Mouse (Mus musculus) liver, embryonic 14.5 days (tissue): ENCODE measurements around the gene Atp8a1. TPM values are rescaled to one million over a fixed set of nuclear protein-coding genes. Genes with fewer than 3 reads are reported as not detected.

Source experiments
- ATAC-seq: fragments of 200-750 bp; cut with Nextera tagmentation; 2 replicates; pipeline ENCODE4 v1.8.0; 2017; ENCODE audit warnings: moderate number of reproducible peaks, mild to moderate bottlenecking, moderate library complexity; ENCODE audit not compliant: insufficient read depth
- DNase-seq, 3 experiments: peaks; one replicate each; pipeline ENCODE4 v3.0.0-alpha.2; 2012 to 2013; ENCODE audit warnings: low read depth in 3 of 3, low spot score in 3 of 3
- H3K27ac ChIP-seq: fragments of 300-500 bp; sonication (generic); 2 replicates; pipeline ENCODE4 v1.5.1; 2014; ENCODE audit warnings: moderate library complexity, mild to moderate bottlenecking, control low read depth, inconsistent platforms
- H3K27me3 ChIP-seq: fragments of 300-500 bp; sonication (generic); 2 replicates; pipeline ENCODE4 v1.6.1; 2014; ENCODE audit warnings: mild to moderate bottlenecking, low read length, moderate library complexity; ENCODE audit not compliant: control insufficient read depth, insufficient read depth
- H3K36me3 ChIP-seq: fragments of 300-500 bp; sonication (generic); replicated peaks from 2 replicates; pipeline ENCODE4 v1.6.1; 2014; ENCODE audit warnings: low read depth; ENCODE audit not compliant: control insufficient read depth, insufficient read depth
- H3K4me1 ChIP-seq, 2 experiments: fragments of 200-500 bp in 1 of 2; fragments of 300-500 bp in 1 of 2; sonication (generic) in 1 of 2; replicated peaks; 2 replicates each; pipeline ENCODE4 v1.6.1; 2012 to 2014; ENCODE audit warnings: antibody characterized with exemption in 1 of 2, inconsistent platforms in 1 of 2, low read length in 1 of 2; ENCODE audit not compliant: control insufficient read depth in 2 of 2, insufficient read depth in 2 of 2
- H3K4me2 ChIP-seq: fragments of 300-500 bp; sonication (generic); 2 replicates; pipeline ENCODE4 v1.6.1; 2014; ENCODE audit warnings: low read depth, mild to moderate bottlenecking, control low read depth, moderate library complexity
- H3K4me3 ChIP-seq, 2 experiments: fragments of 200-500 bp in 1 of 2; fragments of 300-500 bp in 1 of 2; sonication (generic) in 1 of 2; 2 replicates each; pipeline ENCODE4 v1.5.1; 2012 to 2014; ENCODE audit warnings: low read depth in 2 of 2, low read length in 2 of 2, mild to moderate bottlenecking in 2 of 2, control low read depth in 1 of 2, inconsistent platforms in 1 of 2, moderate library complexity in 1 of 2; ENCODE audit not compliant: insufficient read depth in 1 of 2
- H3K9ac ChIP-seq: fragments of 300-500 bp; sonication (generic); replicated peaks from 2 replicates; pipeline ENCODE4 v1.6.1; 2014; ENCODE audit warnings: mild to moderate bottlenecking, control low read depth, moderate library complexity
- H3K9me3 ChIP-seq: fragments of 300-500 bp; sonication (generic); 2 replicates; pipeline ENCODE4 v1.6.1; 2016; ENCODE audit warnings: low read length, mixed read lengths; ENCODE audit not compliant: control insufficient read depth
- CTCF ChIP-seq: IDR thresholded peaks from 2 replicates; pipeline ENCODE4 v1.5.1; 2016; ENCODE audit warnings: antibody characterized with exemption, low read depth, control low read depth
- EP300 ChIP-seq: IDR thresholded peaks from 2 replicates; pipeline ENCODE4 v1.6.1; 2016; ENCODE audit warnings: antibody characterized with exemption, low read depth
- WGBS: fragments of 180-500 bp; shearing (Covaris S2); extraction: QIAGEN DNeasy Blood & Tissue Kit; methylation state at CpG from one replicate; pipeline ENCODE4 v1.1.7; 2014; ENCODE audit not compliant: insufficient replicate concordance; 5-methylcytosine and 5-hydroxymethylcytosine counted together
- polyA plus RNA-seq, 2 experiments: library from polyadenylated mRNA; depleted of rRNA in 1 of 2; stranded (reverse) in 1 of 2; unstranded in 1 of 2; fragments of >200 nt; fragmentation: Nextera tagmentation in 1 of 2; extraction: Ambion mirVana in 1 of 2; gene quantifications; 2 replicates each; pipeline versions ENCODE4 v1.2.1 to v1.2.3; 2012 to 2014

Atp8a1 gene
- polyA plus RNA-seq, 2 experiments: 21.0 to 42.5 TPM

GRCm38 (mm10) chr5:67688001-67688400 is 159.2 kb downstream of the Atp8a1 start:
- Histone ChIP-seq H3K9ac (no peak overlapping the region), H3K4me3 (no peak overlapping the region), H3K27ac (no peak overlapping the region), H3K9me3 (no peaks in the 10 kb centered on the region), H3K27me3 (no peaks in the 10 kb centered on the region), H3K4me2 (no peak overlapping the region), H3K4me1 (no peaks in the 10 kb centered on the region), H3K36me3 (peaks cover 9% of the 10 kb centered on the region)
- no peak for DNase-seq
- TF ChIP-seq CTCF (no peak), EP300 (no peak)
- WGBS: 92% methylated on average over 8 of the region's 8 CpGs
- no peak for ATAC-seq

GRCm38 (mm10) chr5:67685906-67686305 is 161.3 kb downstream of the Atp8a1 start:
- ATAC-seq (no peak), DNase-seq (no peak)
- TF ChIP-seq EP300 (no peak), CTCF (no peak)
- Histone ChIP-seq H3K9ac (no peak overlapping the region), H3K4me2 (no peak overlapping the region), H3K4me1 (no peaks in the 10 kb centered on the region), H3K27me3 (no peaks in the 10 kb centered on the region), H3K9me3 (no peaks in the 10 kb centered on the region), H3K27ac (no peak overlapping the region), H3K4me3 (no peak overlapping the region), H3K36me3 (peaks cover 19% of the 10 kb centered on the region)
- WGBS: 77% methylated on average over 7 of the region's 7 CpGs

- no peak for TF ChIP-seq CTCF
- TF ChIP-seq EP300: no peak
- Histone ChIP-seq H3K27ac (no peak overlapping the region), H3K36me3 (peaks cover 23% of the 10 kb centered on the region), H3K9me3 (no peaks in the 10 kb centered on the region), H3K4me3 (no peak overlapping the region), H3K4me2 (no peak overlapping the region), H3K4me1 (no peaks in the 10 kb centered on the region), H3K9ac (no peak overlapping the region), H3K27me3 (no peaks in the 10 kb centered on the region)
- DNase-seq: no peak
- no peak for ATAC-seq
- WGBS: 61% methylated on average over 5 of the region's 5 CpGs
Observed at GRCm38 (mm10) chr5:67685461-67685860, 161.8 kb downstream of the Atp8a1 start.

GRCm38 (mm10) chr5:67678819-67679218 is 168.4 kb downstream of the Atp8a1 start:
- Histone ChIP-seq H3K4me1 (no peaks in the 10 kb centered on the region), H3K4me2 (no peak overlapping the region), H3K36me3 (peaks cover 55% of the 10 kb centered on the region), H3K9ac (no peak overlapping the region), H3K27me3 (no peaks in the 10 kb centered on the region), H3K9me3 (no peaks in the 10 kb centered on the region), H3K4me3 (no peak overlapping the region), H3K27ac (no peak overlapping the region)
- DNase-seq: no peak
- no peak for TF ChIP-seq EP300
- TF ChIP-seq CTCF: no peak
- no peak for ATAC-seq
- WGBS: 38% methylated on average over 3 of the region's 3 CpGs

DNA sequence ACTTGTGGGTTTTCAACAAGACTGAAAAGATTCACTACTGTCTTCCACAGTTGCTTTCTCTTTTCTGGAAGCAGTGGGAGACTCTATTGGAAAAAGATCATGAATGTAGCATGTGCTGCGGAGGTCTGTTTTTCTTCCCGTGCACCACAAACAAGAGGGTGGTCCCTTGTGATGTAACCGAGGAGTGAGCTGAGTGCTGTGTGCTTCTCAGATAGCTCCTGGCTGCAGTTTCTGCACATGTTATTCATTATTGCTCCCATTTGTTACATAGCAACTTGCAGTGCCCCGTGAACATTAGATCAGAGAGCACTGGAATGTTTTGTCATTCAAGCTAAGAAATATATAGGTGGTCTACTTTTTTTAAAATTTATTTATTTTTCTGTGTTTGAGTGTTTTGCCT is 174.2 kb downstream of the Atp8a1 start:
- Histone ChIP-seq H3K4me3 (no peak overlapping the region), H3K9ac (no peak overlapping the region), H3K4me2 (no peak overlapping the region), H3K36me3 (peaks cover 32% of the 10 kb centered on the region), H3K4me1 (no peaks in the 10 kb centered on the region), H3K27ac (no peak overlapping the region), H3K27me3 (no peaks in the 10 kb centered on the region), H3K9me3 (no peaks in the 10 kb centered on the region)
- WGBS: 85% methylated on average over 4 of the region's 4 CpGs
- no peak for DNase-seq
- no peak for TF ChIP-seq CTCF
- TF ChIP-seq EP300: no peak
- no peak for ATAC-seq
